Mouse (Mus musculus) MEL (cell line): ENCODE measurements around the gene Cxcr6.

Experiments used
- BHLHE40 ChIP-seq: IDR thresholded peaks from 2 replicates; pipeline ENCODE4 v1.6.1; 2012; ENCODE audit warnings: low read depth, mild to moderate bottlenecking, inconsistent platforms, low read length, improper control_type of control experiment, borderline replicate concordance
- CHD2 ChIP-seq: IDR thresholded peaks from 2 replicates; pipeline ENCODE4 v1.6.1; 2011; ENCODE audit warnings: low read length, improper control_type of control experiment
- CTCF ChIP-seq, 3 experiments: IDR thresholded peaks in 2 of 3; conservative IDR thresholded peaks in 1 of 3; 2 replicates each; pipeline ENCODE4 v1.5.1; 2011 to 2012; ENCODE audit warnings: low read length in 3 of 3, low read depth in 2 of 3, mild to moderate bottlenecking in 2 of 3, improper control_type of control experiment in 1 of 3, inconsistent platforms in 1 of 3, mixed read lengths in 1 of 3, moderate library complexity in 1 of 3; ENCODE audit not compliant: control insufficient read depth in 1 of 3, insufficient read depth in 1 of 3, poor library complexity in 1 of 3, severe bottlenecking in 1 of 3
- EP300 ChIP-seq, 2 experiments: IDR thresholded peaks; 2 replicates each; pipeline ENCODE4 v1.6.1; 2011; ENCODE audit warnings: improper control_type of control experiment in 2 of 2, low read length in 2 of 2, low read depth in 1 of 2, mild to moderate bottlenecking in 1 of 2
- GABPA ChIP-seq: IDR thresholded peaks from 2 replicates; pipeline ENCODE4 v1.6.1; 2012; ENCODE audit warnings: low read depth, mild to moderate bottlenecking, inconsistent platforms, low read length, improper control_type of control experiment, moderate library complexity
- MAFK ChIP-seq: IDR thresholded peaks from 2 replicates; pipeline ENCODE4 v1.6.1; 2011; ENCODE audit warnings: low read depth, mild to moderate bottlenecking, low read length, improper control_type of control experiment, borderline replicate concordance
- MAZ ChIP-seq: IDR thresholded peaks from 2 replicates; pipeline ENCODE4 v1.6.1; 2012; ENCODE audit warnings: low read depth, mild to moderate bottlenecking, inconsistent platforms, low read length, improper control_type of control experiment
- MYB ChIP-seq: IDR thresholded peaks from 2 replicates; pipeline ENCODE4 v1.6.1; 2011; ENCODE audit warnings: mild to moderate bottlenecking, low read depth, low read length, improper control_type of control experiment
- POLR2AphosphoS2 ChIP-seq: IDR thresholded peaks from 2 replicates; pipeline ENCODE4 v1.6.1; 2011; ENCODE audit warnings: low read length, improper control_type of control experiment
- UBTF ChIP-seq: IDR thresholded peaks from 2 replicates; pipeline ENCODE4 v1.6.1; 2012; ENCODE audit warnings: low read depth, mild to moderate bottlenecking, inconsistent platforms, low read length, improper control_type of control experiment, moderate library complexity, borderline replicate concordance; ENCODE audit not compliant: insufficient read depth
- USF1 ChIP-seq: IDR thresholded peaks from 2 replicates; pipeline ENCODE4 v1.6.1; 2014; ENCODE audit warnings: low read depth, mild to moderate bottlenecking, inconsistent platforms, low read length, improper control_type of control experiment, moderate library complexity
- ZC3H11A ChIP-seq: IDR thresholded peaks from 2 replicates; pipeline ENCODE4 v1.6.1; 2012; ENCODE audit warnings: low read depth, mild to moderate bottlenecking, inconsistent platforms, low read length, improper control_type of control experiment
- ZMIZ1 ChIP-seq: IDR thresholded peaks from 2 replicates; pipeline ENCODE4 v1.6.1; 2012; ENCODE audit warnings: low read depth, mild to moderate bottlenecking, inconsistent platforms, low read length, improper control_type of control experiment, moderate library complexity
- ZNF384 ChIP-seq: IDR thresholded peaks from 2 replicates; pipeline ENCODE4 v1.6.1; 2012; ENCODE audit warnings: low read depth, mild to moderate bottlenecking, inconsistent platforms, low read length, improper control_type of control experiment

DNA sequence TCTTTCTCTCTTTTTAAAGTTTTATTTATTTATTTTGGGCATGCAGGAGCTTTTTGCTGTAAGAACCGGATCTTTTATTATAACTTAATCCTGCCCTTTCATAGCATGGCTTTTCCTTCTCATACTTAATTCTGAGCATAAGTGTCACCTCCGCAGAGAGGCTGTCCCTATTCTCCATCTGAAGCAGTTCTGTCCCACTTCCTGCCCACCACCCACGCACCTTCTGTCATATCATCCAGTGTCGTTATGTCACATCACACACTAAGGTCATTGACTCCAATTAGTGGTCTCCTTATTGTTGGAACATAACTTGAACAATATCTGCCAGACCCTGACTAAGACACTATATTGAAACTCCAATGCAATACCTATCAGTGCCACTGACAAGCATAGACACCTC, 47.6 kb upstream of the Cxcr6 start:
- TF ChIP-seq CTCF (IDR thresholded peaks at IDR 0.05 in 2 of 3, conservative IDR thresholded peaks at IDR 0.05 in 1 of 3; ENCODE audit: control insufficient read depth in 1 of 3, insufficient read depth in 1 of 3, low read depth in 2 of 3, low read length in 3 of 3, poor library complexity in 1 of 3, severe bottlenecking in 1 of 3) (no peak), USF1 (no peak), MYB (no peak), ZC3H11A (no peak), EP300 (IDR thresholded peaks at IDR 0.05; ENCODE audit: low read depth in 1 of 2, low read length in 2 of 2) (no peak), MAFK (no peak), POLR2AphosphoS2 (no peak), GABPA (no peak), MAZ (no peak), ZNF384 (no peak), BHLHE40 (no peak), CHD2 (no peak), ZMIZ1 (no peak), UBTF (no peak)
